Mouse (Mus musculus): ENCODE data around the gene Samd14. TPM values are rescaled to one million over a fixed set of nuclear protein-coding genes. Genes with fewer than 3 reads are reported as not detected.

Gene Samd14
- total RNA-seq, 2 experiments from 2014 or later: 1.1 to 1.9 TPM

DNA sequence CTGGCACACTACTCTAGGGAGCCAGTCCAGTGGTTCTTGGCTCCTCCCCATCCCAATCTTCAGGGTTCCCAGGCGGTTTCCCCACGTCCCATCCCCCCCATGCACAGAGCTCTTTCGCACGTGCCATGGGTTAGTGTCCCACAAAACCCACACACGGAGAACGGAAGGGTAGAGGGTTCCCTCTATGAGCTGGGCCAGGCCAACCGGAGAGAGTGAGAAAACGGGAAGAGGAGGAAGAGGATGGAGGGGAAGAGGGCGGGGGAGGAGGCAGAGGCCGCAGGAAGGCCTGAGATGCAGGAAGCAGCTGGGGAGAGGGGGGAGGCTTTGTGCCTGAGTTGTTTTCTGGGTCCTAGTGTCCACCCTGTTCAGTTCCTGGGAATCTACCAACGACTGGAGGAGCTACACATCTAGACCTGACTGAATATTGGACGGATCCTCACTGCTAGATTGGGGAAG lies 20.1 kb upstream of the Samd14 start:
- DNase-seq: peak; percentile 92 to 93

DNA sequence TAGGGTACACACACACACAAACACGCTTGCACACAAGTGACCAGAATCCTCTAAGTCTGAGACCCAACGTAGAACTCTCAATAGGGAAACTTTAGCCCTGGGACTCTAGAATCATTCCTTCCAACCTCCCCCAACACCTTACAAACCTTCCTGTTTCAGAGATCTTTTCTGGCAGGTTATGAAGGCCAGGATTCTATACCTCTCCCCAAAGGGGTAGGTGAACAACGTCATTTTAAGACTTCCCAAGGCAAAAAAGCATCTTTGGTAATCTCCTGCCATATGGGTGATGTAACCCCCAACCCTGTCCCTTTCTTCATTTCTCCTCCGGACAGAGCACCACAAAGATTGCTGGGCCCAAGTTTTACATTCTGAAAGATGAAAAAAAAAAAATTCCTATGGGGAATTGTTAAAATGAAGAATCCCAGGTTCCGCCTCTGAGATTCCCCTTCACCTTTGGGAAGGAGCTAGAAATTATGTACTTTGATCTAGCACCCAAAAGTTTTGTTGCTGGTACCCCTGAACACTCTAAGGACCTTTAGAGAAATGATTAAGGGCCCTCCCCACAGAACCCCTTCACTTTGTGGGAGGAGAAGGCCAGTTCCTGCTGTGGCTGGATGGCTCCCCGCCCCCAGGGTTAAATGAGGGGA lies 19.5 kb upstream of the Samd14 start:
- no peak for DNase-seq

DNA sequence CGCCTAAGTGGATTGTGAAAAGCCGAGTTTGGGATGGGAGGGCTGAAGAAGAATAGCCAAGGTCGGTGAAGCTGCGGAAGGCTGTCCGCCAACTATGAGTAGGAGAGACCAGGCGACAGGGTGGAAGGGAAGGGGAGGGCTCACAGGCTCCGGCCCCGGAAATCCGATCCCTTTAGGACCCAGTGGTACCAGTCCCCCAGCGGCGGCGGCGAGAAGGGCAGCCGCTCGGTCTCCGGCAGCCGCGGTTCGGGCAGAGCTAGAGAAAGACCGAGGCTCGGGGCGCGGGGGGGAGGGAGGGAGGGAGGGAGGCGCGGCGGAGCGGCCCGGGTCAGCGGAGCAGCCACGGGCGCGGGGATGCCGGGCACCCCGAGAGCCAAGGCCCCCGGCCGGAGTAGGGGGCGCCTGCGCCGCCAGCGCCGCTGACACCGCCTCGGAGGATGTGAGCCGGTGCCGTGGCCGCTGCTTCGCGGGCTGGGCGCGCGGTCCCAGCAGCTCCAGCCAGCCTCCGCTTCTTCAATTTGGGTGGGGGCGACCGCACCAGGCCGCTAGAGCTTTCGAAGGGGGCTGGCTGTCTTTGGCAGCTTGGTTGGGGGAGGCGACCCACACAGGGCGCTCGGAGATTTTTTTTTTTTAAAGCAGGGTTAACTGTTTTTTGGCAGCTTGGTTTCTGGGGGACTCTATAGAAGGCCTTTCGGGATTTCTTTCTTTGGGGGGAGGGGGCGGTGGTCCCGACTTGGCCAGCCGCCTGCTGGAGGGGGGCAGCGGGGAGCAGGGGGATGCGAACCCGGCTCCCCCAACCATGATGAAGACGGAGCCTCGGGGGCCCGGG lies 18.7 kb upstream of the Samd14 start, which contains the start of gene Ppp1r9b:
Gene Ppp1r9b, plus strand, starts transcription at position 287 of the 829 bp plus-strand sequence.
- DNase-seq: peak; percentile 95 to 97

GRCm38 (mm10) chr11:94991641-94992479 lies 17.8 kb upstream of the Samd14 start:
- DNase-seq: peak; percentile 68 to 75

GRCm38 (mm10) chr11:94992480-94992753 lies 17.3 kb upstream of the Samd14 start:
- no peak for DNase-seq

DNA sequence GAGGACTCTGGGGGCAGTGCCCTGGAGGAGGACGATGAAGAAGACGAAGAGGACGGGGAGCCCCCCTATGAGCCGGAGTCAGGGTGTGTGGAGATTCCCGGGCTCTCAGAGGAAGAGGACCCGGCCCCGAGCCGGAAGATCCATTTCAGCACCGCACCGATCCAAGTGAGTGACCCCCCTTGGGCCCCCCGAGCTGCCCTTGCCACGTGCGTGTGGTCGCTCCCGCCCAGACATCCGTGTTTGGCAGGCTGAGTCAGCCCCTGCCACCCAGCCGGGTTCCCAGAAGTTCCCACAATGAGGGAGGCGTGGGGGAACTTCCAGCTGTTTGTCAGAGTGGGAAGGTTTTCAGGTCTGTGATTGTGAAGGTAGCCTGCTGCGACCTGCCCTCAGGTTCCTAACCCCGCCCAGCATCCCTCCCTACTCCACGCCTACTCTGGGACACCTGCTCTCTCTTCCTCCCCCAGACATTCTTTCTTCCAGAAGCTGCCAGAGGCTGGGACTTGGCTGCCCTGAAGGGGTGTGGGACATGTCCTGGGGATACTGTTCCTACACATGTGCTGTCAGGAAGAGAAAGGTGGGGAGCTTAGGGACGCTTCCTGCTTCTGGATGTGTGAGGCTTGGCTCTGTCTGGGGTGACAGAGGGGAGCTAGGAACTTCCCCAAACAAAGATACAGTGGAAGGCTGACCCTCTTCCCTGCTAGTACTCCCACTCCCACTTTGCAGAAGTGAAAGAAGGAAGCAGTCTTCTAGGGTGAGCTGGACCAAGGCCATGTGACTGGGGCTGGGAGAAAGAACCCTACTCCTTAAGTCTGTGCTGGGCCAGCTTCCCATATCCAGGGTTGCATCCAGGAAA lies 16.7 kb upstream of the Samd14 start:
- peak; percentile 75 to 83 for DNase-seq

DNA sequence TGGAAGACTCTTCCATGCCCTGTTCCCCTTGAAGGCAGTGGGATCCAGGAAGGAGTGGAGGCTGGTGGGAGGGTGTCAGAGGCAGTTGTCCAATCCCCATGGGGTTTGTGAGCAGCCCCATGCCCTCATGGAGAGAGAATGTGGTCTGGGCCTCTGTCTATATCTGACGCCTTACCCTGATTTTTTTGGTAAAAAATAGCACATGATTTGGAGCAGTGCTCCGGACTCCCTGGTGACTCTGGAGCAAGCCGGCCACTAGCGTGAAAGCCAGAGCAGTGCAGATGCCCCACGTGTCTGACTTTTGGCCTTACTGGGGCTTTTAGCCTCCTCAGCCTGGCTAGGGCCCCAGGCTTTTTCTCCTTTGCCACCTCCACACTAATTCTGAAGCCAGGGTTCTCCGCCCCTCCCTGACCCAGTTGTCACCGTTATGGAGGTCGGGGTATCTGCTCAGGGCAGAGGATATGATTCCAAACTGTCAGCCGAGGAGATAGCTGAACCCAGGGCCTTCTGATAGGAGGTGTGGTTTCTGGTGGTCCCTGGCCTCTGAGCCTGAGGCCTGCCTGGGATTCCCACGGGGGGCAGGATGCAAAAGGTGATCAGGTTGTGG lies 15.4 kb upstream of the Samd14 start:
- peak; percentile 64 to 66 for DNase-seq

DNA sequence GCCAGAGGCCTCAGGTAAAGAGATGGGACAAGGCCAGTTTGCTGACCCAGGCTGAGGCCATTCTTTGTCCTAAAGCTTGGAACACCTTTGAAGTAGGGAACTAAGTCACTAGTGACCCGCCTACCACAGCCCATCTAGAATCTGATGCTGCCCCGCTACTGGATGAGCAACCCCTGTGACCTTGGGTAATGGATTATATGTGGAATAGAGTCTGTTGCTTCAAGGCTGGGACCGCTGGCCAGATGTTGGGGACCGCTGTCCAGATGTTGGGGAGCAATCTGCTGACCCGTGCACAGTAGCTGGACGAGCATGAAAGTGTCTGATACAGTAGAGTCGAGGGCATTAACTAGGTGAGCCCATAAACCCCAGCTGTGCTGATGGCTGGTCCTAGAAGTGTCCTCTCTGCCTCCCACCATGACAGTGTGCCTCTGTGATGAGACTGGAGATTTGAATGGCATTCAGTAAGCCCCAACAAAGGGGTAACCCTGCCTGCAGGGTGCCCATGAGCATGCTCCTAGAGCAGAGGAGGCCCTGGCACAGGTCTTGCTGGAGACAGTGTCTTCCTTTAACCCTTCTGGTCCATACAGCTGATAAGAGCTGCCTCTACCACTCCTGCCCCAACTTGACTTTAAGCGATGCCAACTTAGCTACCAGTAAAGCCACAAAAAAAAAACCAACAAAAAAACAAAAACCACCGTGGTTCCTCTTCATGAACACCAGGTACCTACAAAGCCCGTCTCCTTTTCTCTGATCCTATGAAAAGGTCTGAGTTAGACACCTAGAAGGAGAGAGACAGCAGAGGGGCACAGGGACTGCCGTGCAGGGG lies 14.5 kb upstream of the Samd14 start:
- no peak for DNase-seq

DNA sequence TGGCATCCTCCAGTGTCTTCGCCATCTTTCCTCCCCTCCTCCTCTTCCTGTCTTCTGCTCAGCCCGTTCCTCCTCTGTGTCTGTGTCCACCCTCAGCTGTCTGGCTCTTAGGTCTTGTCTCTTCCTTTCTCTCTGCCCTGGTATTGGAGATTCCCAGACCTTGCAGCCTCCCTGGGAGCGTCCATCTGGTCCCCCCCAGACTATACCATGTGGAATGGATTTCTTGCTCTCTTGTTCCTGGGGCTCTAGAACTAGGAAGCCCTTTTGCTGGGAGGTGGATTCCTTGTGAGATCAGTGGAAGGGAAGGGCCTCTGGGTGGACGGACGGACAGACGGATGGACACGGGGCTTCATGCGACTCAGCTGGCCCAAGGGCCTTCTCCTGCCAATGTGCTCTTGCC lies 13.6 kb upstream of the Samd14 start:
- DNase-seq: no peak

GRCm38 (mm10) chr11:94996984-94997383 lies 12.7 kb upstream of the Samd14 start:
- DNase-seq: no peak

GRCm38 (mm10) chr11:94997596-94997995 lies 12.1 kb upstream of the Samd14 start:
- DNase-seq: peak in 1 of 2 experiments; percentile 54

DNA sequence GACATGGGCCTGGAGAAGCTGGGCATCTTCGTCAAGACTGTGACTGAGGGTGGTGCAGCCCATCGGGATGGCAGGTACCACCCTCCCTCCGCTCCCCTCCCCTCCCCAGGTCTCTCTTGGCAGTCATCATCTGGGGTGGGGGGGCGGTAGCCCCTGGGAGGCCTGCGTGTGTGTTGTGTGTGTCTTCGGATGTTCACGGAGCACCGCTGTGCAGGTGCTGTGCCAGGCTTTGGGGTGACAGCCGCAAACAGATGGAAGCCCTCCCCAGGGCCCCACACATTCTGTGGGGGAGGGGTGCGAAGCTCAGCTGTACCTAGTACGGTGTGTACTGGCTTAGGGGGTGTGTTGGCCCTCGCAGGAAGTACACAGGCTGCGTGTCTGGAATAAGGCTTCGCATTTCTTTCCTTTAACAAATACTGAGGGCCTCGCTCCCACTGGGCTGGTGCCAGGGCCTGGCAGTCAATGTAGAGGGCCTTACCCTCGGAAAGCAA lies 11.6 kb upstream of the Samd14 start:
- DNase-seq: peak; percentile 65 to 75

DNA sequence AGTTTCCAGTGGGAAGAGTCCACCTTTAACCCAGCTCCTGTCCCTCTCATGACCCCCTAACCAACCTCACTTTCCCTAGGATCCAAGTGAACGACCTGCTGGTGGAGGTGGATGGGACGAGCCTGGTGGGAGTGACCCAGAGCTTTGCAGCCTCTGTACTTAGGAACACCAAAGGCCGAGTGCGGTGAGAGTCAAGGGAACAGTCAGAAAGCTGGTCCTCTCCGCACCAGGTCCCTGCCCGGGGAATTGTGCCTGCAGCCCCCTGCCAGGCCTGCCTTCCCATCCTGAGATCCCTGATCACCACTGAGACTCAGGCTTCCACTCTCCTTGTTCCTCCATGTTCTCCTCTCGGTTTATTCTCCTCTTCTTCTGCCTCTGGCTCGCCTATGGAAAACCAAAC lies 9.6 kb upstream of the Samd14 start:
- no peak for DNase-seq

GRCm38 (mm10) chr11:95000548-95000947 lies 9.1 kb upstream of the Samd14 start:
- peak in 1 of 2 experiments; percentile 74 for DNase-seq

DNA sequence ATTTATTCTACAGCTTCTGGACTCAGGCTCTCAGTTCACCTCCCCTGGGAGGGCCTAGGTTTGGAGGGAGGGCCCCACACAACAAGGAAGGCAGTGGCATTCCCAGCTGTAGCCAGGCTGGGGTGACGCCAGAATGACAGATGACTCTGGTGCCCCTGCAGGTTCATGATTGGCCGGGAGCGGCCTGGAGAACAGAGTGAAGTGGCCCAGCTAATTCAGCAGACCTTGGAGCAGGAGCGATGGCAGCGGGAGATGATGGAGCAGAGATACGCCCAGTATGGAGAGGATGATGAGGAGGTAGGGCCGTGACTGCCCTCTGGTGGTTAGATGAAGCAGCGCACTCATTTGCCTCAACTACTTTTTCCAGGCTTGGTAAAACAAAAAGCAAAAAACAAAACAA lies 8.6 kb upstream of the Samd14 start:
- peak; percentile 75 to 85 for DNase-seq

DNA sequence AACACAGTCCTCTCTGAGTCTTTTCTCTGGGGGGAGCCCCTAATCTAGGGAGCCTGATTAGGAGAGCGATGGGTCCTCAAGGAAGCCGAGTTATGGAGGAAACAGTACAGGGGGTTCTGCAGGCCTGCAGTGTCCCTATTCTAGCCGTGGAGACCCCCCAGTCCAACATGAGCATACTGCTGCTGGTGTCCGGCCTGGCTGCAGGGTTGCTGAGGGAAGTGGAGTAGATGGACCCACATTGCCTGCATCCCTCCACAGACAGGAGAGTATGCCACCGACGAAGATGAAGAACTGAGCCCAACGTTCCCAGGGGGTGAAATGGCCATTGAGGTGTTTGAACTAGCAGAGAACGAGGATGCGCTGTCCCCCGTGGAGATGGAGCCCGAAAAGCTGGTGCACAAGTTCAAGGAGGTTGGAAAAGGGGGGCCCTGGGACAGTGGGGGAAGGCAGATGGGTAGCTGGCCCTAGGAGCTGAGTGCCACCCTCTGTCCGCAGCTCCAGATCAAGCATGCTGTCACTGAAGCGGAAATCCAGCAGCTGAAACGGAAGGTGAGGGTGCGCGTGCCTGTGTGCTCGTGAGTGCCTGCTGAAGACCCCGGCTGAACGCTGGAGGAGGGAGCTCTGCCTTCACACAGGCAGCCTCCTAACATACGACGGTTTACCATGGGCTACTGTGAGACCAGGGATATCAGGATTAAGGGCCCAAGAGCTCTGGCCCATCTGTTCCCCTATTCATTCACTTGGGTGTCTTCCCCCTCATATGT lies 7.9 kb upstream of the Samd14 start:
- DNase-seq: no peak

- DNase-seq: no peak
Observed at GRCm38 (mm10) chr11:95002705-95003104, 7.0 kb upstream of the Samd14 start.

- DNase-seq: no peak
Observed at GRCm38 (mm10) chr11:95004136-95004936, 5.3 kb upstream of the Samd14 start.

- no peak for DNase-seq
Observed at GRCm38 (mm10) chr11:95004937-95005198, 4.8 kb upstream of the Samd14 start.
